Mouse (Mus musculus) spleen, adult 18-20 months (tissue): ENCODE measurements around the gene Tbc1d32.

Experiments used
- DNase-seq, 2 experiments: peaks; one replicate each; pipeline ENCODE4 v3.0.0; 2022; ENCODE audit warnings: mixed read lengths in 2 of 2

Tbc1d32 gene

DNA sequence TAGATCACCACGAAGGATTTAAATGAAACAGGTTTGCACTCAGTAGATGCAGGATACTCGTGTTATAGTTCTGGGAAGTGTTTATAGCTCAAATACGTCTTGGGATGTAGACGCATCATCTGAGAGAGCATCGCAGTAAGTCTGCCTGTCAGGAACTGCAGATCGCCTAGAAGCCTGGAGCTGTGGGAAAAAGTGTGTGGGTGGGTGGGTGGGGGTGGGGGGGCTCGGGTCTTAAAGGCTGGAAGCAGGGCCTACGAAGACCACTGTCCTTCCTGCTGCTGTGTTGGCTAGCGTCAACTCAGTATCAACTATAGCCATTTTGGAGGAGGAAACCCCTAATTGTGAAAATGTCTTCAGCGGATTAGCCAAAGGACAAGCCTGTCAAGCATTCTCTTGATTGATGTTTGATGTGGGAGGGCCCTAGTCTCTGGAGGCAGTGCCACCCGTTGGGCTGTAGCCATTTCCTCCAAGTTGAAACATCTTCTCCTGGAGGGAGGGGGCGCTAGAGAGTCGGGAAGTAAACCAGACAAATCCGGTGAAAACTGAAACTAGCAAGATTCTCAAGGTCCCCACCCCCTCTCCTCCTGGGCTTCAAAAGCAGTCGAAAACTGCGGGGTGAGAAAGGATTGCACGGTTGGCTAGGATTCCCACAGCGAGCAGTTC, 122.0 kb downstream of the Tbc1d32 start, which contains the start of gene Msl3l2:
TSS of gene Msl3l2 (plus strand) at position 585 of the 663 bp plus-strand sequence.
- peak; percentile 63 to 80 for DNase-seq

DNA sequence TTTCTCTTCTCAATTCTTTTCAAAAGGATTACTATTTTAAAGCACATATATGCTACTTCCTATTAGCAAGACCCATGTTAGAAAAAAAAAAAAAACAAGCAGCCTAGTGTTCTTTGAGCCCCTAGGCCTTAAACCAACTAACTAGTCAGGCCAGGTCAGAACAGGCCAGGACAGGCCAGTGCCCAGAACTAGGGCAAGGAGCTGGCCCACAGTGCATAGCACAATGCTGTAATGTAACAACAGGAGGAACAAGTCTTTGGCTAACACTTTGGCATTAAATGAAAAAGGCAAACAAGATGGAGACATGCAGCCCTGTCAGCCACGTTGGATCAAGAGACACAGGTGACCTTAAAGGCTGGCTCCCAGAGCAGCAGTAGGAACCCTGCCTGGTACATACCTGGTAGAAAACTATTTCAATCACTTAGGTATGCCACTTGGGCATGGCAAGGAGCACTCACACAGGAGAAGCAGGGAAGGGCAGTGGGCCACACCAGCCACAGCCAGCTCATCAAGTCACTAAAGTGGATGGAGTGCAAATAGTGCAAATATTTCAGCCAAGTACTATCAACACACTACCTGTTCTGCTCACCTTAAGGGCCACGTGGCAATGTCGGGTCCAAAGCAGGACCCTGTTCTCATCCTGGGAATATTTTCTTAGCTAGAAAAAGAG, 128.7 kb downstream of the Tbc1d32 start:
- no peak for DNase-seq

GRCm38 (mm10) chr10:56099126-56099525, 129.4 kb downstream of the Tbc1d32 start:
- no peak for DNase-seq

- no peak for DNase-seq
These were observed 131.7 kb downstream of the Tbc1d32 start for GRCm38 (mm10) chr10:56096757-56097156.

DNA sequence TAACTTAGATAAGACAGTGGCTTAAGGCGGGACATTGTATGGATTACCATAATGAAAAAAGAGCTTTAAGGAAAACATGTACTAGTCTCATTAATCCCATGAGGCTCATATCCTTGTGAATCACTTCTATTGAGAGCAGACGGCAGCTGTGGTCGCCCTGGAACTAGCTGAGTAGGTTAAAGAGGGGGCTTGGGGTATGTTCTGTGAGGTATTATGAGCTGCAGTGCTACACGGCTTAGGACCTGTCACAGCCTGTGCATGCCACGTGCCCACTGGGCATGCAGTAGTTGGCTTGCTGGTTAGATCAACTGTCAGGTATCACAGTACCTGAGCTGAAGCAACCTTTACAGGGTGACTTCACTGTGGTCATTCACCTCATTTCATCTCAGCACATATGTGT, 133.9 kb downstream of the Tbc1d32 start:
- no peak for DNase-seq

- DNase-seq: no peak
These were observed 138.8 kb downstream of the Tbc1d32 start for GRCm38 (mm10) chr10:56089714-56090113.

GRCm38 (mm10) chr10:56062746-56063145, 165.7 kb downstream of the Tbc1d32 start:
- DNase-seq: no peak

- no peak for DNase-seq
These were observed 167.2 kb downstream of the Tbc1d32 start for GRCm38 (mm10) chr10:56061238-56061830.

GRCm38 (mm10) chr10:56058979-56059422, 169.5 kb downstream of the Tbc1d32 start:
- DNase-seq: no peak

- no peak for DNase-seq
These were observed 203.1 kb downstream of the Tbc1d32 start for GRCm38 (mm10) chr10:56025400-56025799.

DNA sequence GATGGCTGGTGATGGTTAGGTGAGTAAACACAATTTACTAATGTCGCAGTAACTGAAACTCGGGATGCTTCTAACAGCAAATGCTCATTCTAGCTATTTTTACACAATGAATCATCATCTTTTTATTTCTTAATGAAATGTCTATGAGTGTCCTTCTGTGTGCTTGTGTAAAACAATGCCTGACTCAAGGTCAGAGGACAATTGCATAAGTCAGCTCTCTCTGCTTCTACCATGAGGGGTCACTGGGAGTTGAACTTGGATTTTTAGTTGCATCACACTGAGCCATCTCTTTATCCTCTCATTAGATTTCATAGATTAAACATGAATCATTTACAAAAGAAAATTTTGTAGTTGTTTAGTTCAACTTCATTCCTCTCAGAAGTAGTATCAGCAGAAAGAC, 203.9 kb downstream of the Tbc1d32 start:
- DNase-seq: no peak

DNA sequence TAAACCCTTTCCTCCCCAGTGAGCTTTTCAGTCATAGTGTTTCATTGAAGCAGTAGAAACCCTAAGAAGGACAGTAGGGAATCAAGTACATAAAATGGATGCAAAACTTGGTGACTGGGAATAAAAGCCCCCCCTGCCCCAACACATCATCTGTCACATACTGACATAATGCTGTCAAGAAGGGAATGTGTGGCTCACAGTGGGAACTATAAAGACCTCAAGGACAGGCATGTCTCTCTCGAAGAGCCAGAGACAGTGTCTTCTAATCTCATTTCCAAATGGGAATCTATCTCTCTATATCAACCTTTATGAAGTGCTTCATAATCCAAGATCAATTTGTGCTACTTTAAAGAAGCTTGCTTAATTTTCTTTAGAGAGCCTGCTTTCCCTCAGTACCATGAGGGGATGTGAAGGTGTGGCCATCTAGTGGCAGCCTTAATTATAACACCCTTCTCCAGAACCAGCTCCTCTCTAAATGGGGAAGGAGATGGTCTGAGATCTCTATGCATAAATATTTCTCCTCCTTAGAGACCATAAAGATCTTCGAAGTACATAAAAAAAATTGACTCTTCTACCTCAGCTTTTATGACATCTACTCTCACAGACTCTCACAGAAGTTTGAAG, 248.5 kb downstream of the Tbc1d32 start:
- DNase-seq: peak in 1 of 2 experiments; percentile 10

GRCm38 (mm10) chr10:55978001-55978400, 250.5 kb downstream of the Tbc1d32 start:
- DNase-seq: no peak
